Mouse (Mus musculus) ES-Bruce4 (cell line): ENCODE measurements around the gene Ftsj3.

ENCODE experiments used
- CTCF ChIP-seq: IDR thresholded peaks from one replicate; pipeline ENCODE4 v1.8.1; 2011; ENCODE audit warnings: low read depth, low read length
- EP300 ChIP-seq: IDR thresholded peaks from 2 replicates; pipeline ENCODE4 v1.6.1; 2011; ENCODE audit warnings: low read depth, low read length; ENCODE audit not compliant: insufficient read depth
- POLR2A ChIP-seq: IDR thresholded peaks from one replicate; pipeline ENCODE4 v1.8.1; 2011; ENCODE audit warnings: low read length; ENCODE audit not compliant: insufficient read depth

DNA sequence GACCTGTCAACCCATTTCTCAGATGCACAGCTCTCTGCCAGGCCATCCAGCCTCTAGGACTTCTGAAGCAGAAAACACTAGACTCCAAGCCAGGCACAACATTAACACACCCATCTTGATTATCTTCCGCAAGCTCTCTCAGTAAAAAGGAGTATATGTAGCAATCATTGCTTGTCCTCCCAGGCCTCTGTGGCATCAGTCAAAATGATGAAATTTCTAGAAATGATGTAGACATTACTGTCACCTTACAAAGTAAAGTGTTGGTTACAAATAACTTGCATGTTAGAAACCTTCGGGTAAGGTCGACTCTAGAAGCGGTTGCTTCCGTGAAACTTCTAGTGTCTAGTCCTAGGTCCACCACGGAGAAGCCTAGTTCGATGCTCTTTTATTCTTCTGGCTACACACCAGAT lies 40.4 kb downstream of the Ftsj3 start:
- TF ChIP-seq EP300 (no peak), CTCF (no peak), POLR2A (no peak)
